8 mouse cellular contexts compared by ENCODE assay signal in genomic region chr9:29457976-29458572, GRCm38 (mm10).
DNase-seq lines count a peak whose midpoint lies in the region; ATAC-seq and TF ChIP-seq lines count a peak whose summit lies in the region.

No protein-coding gene starts in this region.

- H3K27me3 ChIP-seq in kidney, adult 2 months (replicated peaks; ENCODE audit: control insufficient read depth, insufficient read depth, low read length) = no peaks in the 10 kb centered on the region
- no peaks in the 10 kb centered on the region for H3K27me3 ChIP-seq in neural tube, embryonic 11.5 days (ENCODE audit: control insufficient read depth, insufficient read depth, low read length)

- no peak overlapping the region for H3K4me2 ChIP-seq in neural tube, embryonic 11.5 days (ENCODE audit: low read depth)

- no peaks in the 10 kb centered on the region for H3K36me3 ChIP-seq in kidney, adult 2 months (ENCODE audit: control insufficient read depth, insufficient read depth, low read length)
- H3K36me3 ChIP-seq in neural tube, embryonic 11.5 days (ENCODE audit: control insufficient read depth, insufficient read depth, low read length) = no peaks in the 10 kb centered on the region

- ATAC-seq in neural tube, embryonic 11.5 days (ENCODE audit: insufficient read depth, low FRiP score, low TSS enrichment) = no peak
- ATAC-seq in CD4-positive, CD25-positive, alpha-beta regulatory T cell, adult 4 months = no peak

- H3K9me3 ChIP-seq in neural tube, embryonic 11.5 days (ENCODE audit: control insufficient read depth, low read length) = no peaks in the 10 kb centered on the region

- H3K4me1 ChIP-seq in kidney, adult 2 months (ENCODE audit: control insufficient read depth, insufficient read depth, low read length) = no peaks in the 10 kb centered on the region
- no peaks in the 10 kb centered on the region for H3K4me1 ChIP-seq in neural tube, embryonic 11.5 days (ENCODE audit: control insufficient read depth, insufficient read depth, low read length)

- peak; percentile 66 for TF ChIP-seq CTCF in kidney, adult 2 months (conservative IDR thresholded peaks at IDR 0.05; ENCODE audit: insufficient read depth, insufficient read length, low read depth, low read length)

- no peak overlapping the region for H3K4me3 ChIP-seq in kidney, adult 2 months (ENCODE audit: insufficient read depth, low read depth, low read length)
- H3K4me3 ChIP-seq in neural tube, embryonic 11.5 days (ENCODE audit: low read depth, low read length) = no peak overlapping the region

- H3K27ac ChIP-seq in kidney, adult 2 months (ENCODE audit: insufficient read depth, low read depth, low read length) = no peak overlapping the region
- no peak overlapping the region for H3K27ac ChIP-seq in neural tube, embryonic 11.5 days (ENCODE audit: low read depth, low read length)

- 18% methylated on average over 5 of the region's 5 CpGs for WGBS in kidney, adult 2 months
- 11% methylated on average over 5 of the region's 5 CpGs for WGBS in neural tube, embryonic 11.5 days

- no peak for TF ChIP-seq POLR2A in kidney, adult 2 months (IDR thresholded peaks at IDR 0.05; ENCODE audit: low read depth, low read length)

- peak; percentile 22 for DNase-seq in ovary, postnatal 10 days (ENCODE audit: low spot score)
- DNase-seq in ovary, adult 18-20 months (ENCODE audit: low spot score) = no peak
- DNase-seq in embryo, embryonic 10.5 days (ENCODE audit: low spot score) = peak; percentile 90
- DNase-seq in heart, adult 18-20 months = peak; percentile 22 to 81
- DNase-seq in kidney, adult 2 months = peak; percentile 55
- peak; percentile 57 to 68 for DNase-seq in left cerebral cortex, postnatal 36 days (ENCODE audit: low spot score in 2 of 2)
- DNase-seq in neural tube, embryonic 11.5 days (ENCODE audit: low spot score) = peak; percentile 86

- H3K9ac ChIP-seq in neural tube, embryonic 11.5 days (ENCODE audit: low read length) = no peak overlapping the region

- intact Hi-C loops in left cerebral cortex, postnatal 36 days (cut with DNase I) = loop anchor here (2.0 to 5.0 kb wide), 5 partner anchors 46 to 1196 kb away; no protein-coding TSS in a partner anchor
